Mouse (Mus musculus): ENCODE measurements around the gene Mical2. TPM values are rescaled to one million over a fixed set of nuclear protein-coding genes. Genes with fewer than 3 reads are reported as not detected.

Gene Mical2
- 140 and 146 TPM in 2 replicates for polyA plus RNA-seq (2014; fragmentation: Nextera tagmentation; extraction: Ambion mirVana)

DNA sequence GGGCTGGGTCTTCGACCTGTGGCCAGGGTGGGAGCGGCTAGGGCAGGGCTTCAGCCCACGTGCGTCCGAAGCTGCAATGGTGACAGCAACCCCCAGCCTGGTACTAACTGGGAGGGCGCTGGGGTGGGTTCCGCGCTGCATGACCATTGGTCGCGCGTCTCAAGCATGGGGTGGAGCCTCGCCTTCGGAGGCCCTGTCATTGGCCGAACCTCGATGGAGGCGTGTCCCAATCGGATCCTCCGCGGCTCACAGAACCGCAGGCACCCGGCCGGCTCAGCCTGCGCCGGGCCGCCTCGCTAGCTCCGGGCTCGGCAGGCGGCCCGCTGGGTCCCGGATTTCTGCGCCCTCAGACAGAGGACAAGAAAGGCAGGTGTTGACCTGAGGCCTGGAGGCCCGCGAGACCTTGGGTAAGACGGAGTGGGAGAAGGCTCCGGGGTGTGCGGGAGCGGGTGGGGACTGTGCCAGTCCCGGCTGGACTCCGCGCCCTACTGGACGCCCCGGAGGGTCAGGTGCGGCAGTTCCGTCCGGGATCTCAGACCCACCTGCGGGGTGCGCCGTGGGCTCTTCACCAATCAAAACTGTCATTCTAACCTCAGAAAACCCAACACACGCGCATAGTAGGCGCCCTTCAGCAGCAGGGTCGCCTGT lies at the start of gene Mical2:
TSS of gene Mical2 (plus strand) at position 242 of the 648 bp plus-strand sequence.
- 0 out of 2 replicates have a peak, but pooled peaks cover under 1% of the 10 kb centered on the region for H3K9me3 ChIP-seq (ENCODE audit: control insufficient read depth, low read length)
- H3K4me2 ChIP-seq (ENCODE audit: low read length): peak within 1 kb of the TSS; percentile 77
- ATAC-seq (ENCODE audit: insufficient number of reproducible peaks, insufficient read depth, low FRiP score, low read depth): peak; percentile 95
- WGBS: under 1% methylated on average over 53 of the region's 53 CpGs
- peaks cover 32% of the 10 kb centered on the region for H3K36me3 ChIP-seq (ENCODE audit: control insufficient read depth, insufficient read depth, low read length)
- H3K9ac ChIP-seq (ENCODE audit: low read length): peak within 1 kb of the TSS; percentile 99
- no peaks in the 10 kb centered on the region for H3K27me3 ChIP-seq (ENCODE audit: control insufficient read depth, insufficient read depth, low read length)
- H3K27ac ChIP-seq (replicated peaks in 1 of 2; ENCODE audit: control insufficient read depth in 1 of 2, insufficient read depth in 1 of 2, low read depth in 2 of 2, low read length in 2 of 2): peak within 1 kb of the TSS; percentile 78 to 93
- peak within 1 kb of the TSS; percentile 84 to 97 for H3K4me3 ChIP-seq (ENCODE audit: control insufficient read depth in 1 of 2, insufficient read depth in 1 of 2, low read depth in 1 of 2, low read length in 2 of 2)
- peaks cover 44 to 66% of the 10 kb centered on the region in 2 experiments for H3K4me1 ChIP-seq (ENCODE audit: control insufficient read depth in 2 of 2, insufficient read depth in 2 of 2, low read length in 2 of 2)

DNA sequence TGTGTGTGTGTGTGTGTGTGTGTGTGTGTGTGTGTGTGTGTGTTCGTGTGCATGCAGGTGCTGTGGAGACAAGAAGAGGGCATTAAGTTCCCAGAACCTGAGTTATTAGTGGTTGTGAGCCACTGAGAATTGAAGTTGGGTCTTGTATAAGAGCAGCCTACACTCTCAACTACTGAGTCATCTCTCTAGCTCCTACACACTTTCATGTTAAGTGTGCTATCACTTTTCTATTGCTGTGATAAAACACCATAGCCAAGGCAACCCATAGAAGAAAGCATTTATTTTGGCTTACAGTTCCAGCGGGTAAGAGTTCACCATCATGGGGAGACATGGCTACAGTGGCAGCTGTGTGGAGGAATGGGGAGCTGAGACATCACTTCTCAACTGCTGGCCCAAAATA lies 49.0 kb upstream of the Mical2 start:
- no peak overlapping the region for H3K4me3 ChIP-seq (ENCODE audit: control insufficient read depth in 1 of 2, insufficient read depth in 1 of 2, low read depth in 1 of 2, low read length in 2 of 2)
- H3K27ac ChIP-seq (replicated peaks in 1 of 2; ENCODE audit: control insufficient read depth in 1 of 2, insufficient read depth in 1 of 2, low read depth in 2 of 2, low read length in 2 of 2): no peak overlapping the region
- no peak overlapping the region for H3K4me2 ChIP-seq (ENCODE audit: low read length)
- no peak overlapping the region for H3K9ac ChIP-seq (ENCODE audit: low read length)
- H3K36me3 ChIP-seq (ENCODE audit: control insufficient read depth, insufficient read depth, low read length): no peaks in the 10 kb centered on the region
- peaks cover 3 to 5% of the 10 kb centered on the region in 2 experiments; a peak in 2 of 4 replicates for H3K4me1 ChIP-seq (ENCODE audit: control insufficient read depth in 2 of 2, insufficient read depth in 2 of 2, low read length in 2 of 2)
- 75% methylated on average over 2 of the region's 2 CpGs for WGBS
- no peak for ATAC-seq (ENCODE audit: insufficient number of reproducible peaks, insufficient read depth, low FRiP score, low read depth)
- no peaks in the 10 kb centered on the region for H3K27me3 ChIP-seq (ENCODE audit: control insufficient read depth, insufficient read depth, low read length)
- H3K9me3 ChIP-seq (ENCODE audit: control insufficient read depth, low read length): no peaks in the 10 kb centered on the region

DNA sequence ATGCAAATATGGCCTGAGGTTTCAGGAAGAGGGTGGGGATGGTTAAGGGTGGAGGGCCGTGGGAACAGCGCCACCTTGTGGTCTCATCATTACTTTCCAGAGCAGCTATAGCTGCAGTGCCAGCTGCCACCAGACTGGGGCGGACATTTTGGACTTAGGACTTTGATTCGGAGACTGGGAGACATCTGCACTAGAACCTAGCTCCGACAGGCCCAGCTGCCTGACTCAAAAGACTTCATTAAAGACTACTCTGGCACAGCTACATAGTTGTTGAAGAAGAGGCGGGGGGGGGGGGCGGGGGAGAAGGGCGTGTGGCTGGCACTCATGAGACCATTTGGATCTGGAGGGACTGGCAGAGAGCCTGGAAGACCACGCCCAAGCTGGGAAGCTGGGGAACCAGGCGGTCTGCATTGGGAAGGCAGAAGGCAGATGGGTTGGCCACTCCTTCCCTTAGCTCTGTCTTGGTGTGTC lies 45.4 kb upstream of the Mical2 start:
- peak overlapping the region in 1 of 2 experiments; percentile 15; a peak in 1 of 4 replicates for H3K4me3 ChIP-seq (ENCODE audit: control insufficient read depth in 1 of 2, insufficient read depth in 1 of 2, low read depth in 1 of 2, low read length in 2 of 2)
- 12% methylated on average over 8 of the region's 10 CpGs for WGBS
- H3K9ac ChIP-seq (ENCODE audit: low read length): peak overlapping the region; percentile 27; the same call in 1 of the 2 replicates
- no peaks in the 10 kb centered on the region for H3K36me3 ChIP-seq (ENCODE audit: control insufficient read depth, insufficient read depth, low read length)
- 0 out of 4 replicates have a peak overlapping the region, but pooled peaks of 1 of the 2 experiments have one; percentile 21 for H3K27ac ChIP-seq (replicated peaks in 1 of 2; ENCODE audit: control insufficient read depth in 1 of 2, insufficient read depth in 1 of 2, low read depth in 2 of 2, low read length in 2 of 2)
- H3K9me3 ChIP-seq (ENCODE audit: control insufficient read depth, low read length): no peaks in the 10 kb centered on the region
- peak overlapping the region; percentile 52 for H3K4me2 ChIP-seq (ENCODE audit: low read length)
- ATAC-seq (ENCODE audit: insufficient number of reproducible peaks, insufficient read depth, low FRiP score, low read depth): peak; percentile 27; the same call in 1 of the 2 replicates
- peaks cover 9 to 18% of the 10 kb centered on the region in 2 experiments; a peak in 3 of 4 replicates for H3K4me1 ChIP-seq (ENCODE audit: control insufficient read depth in 2 of 2, insufficient read depth in 2 of 2, low read length in 2 of 2)
- H3K27me3 ChIP-seq (ENCODE audit: control insufficient read depth, insufficient read depth, low read length): no peaks in the 10 kb centered on the region

DNA sequence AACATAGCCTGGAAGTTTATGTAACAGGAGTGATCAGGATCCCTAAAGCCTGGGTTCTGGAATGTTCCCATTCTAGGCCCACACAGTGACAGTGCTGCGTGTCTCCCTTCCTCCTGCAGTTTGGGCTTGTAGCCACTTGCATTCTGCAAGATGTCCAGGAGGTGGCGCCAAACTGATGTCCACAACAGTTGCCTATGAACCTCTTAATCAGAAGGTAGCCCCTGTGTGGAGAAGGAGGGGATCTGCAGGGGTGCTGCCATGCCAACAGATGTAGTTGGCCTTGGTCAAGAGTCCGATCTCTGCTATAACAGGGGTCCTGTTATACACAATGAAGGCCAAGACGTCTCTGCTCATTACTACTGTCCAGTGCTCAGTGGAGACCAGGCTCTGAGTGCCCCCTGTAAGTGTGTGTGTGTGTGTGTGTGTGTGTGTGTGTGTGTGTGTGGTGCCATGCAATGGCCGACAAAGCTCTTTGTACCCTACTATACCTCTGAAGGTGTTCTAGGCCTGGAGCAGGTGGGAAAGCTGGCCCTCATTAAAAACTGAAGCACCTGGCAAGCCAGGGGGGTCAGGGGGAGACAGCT lies 42.3 kb upstream of the Mical2 start:
- Histone ChIP-seq H3K4me3 (ENCODE audit: control insufficient read depth in 1 of 2, insufficient read depth in 1 of 2, low read depth in 1 of 2, low read length in 2 of 2) (no peak overlapping the region), H3K36me3 (ENCODE audit: control insufficient read depth, insufficient read depth, low read length) (no peaks in the 10 kb centered on the region), H3K4me1 (ENCODE audit: control insufficient read depth in 2 of 2, insufficient read depth in 2 of 2, low read length in 2 of 2) (peaks cover 19 to 27% of the 10 kb centered on the region in 2 experiments), H3K27me3 (ENCODE audit: control insufficient read depth, insufficient read depth, low read length) (no peaks in the 10 kb centered on the region), H3K27ac (replicated peaks in 1 of 2; ENCODE audit: control insufficient read depth in 1 of 2, insufficient read depth in 1 of 2, low read depth in 2 of 2, low read length in 2 of 2) (no peak overlapping the region), H3K9ac (ENCODE audit: low read length) (no peak overlapping the region), H3K9me3 (ENCODE audit: control insufficient read depth, low read length) (0 out of 2 replicates have a peak, but pooled peaks cover 4% of the 10 kb centered on the region), H3K4me2 (ENCODE audit: low read length) (no peak overlapping the region)
- WGBS: 33% methylated on average over 5 of the region's 5 CpGs
- ATAC-seq (ENCODE audit: insufficient number of reproducible peaks, insufficient read depth, low FRiP score, low read depth): peak; percentile 36; the same call in 1 of the 2 replicates

DNA sequence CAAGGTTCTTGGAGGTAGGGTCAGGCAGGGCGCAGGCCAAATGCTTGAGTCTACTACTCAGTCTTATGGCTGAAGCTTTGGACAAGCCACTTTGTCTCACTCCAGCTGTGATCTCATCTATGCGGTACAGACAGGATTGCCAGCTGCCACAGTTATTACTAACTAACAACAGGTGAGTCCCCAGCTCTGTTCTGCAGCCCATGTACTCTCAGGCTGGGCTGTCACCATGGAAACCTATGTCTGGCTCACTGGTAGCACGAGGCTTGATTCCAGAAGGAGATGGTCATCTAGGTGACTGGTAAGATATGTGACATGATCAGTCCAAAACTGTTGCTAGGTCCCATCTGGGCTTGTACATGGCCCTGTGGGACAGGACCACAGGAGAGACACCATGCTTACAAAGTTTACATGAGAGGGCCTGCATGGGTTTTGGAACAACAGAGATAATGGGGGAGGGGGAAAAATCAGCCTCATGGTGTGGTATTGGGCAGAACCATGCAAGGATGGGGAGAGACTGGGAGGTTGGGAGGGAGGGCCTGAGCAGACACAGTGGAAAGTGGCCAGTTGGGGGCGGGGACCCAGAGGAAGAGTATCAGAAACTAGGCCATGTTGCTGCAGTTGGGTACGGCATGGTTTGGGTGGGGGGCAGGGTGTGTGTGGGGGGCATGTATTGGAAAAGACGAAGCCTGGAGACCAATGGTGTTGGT lies 41.0 kb upstream of the Mical2 start:
- Histone ChIP-seq H3K4me1 (ENCODE audit: control insufficient read depth in 2 of 2, insufficient read depth in 2 of 2, low read length in 2 of 2) (peaks cover 21 to 27% of the 10 kb centered on the region in 2 experiments), H3K4me3 (ENCODE audit: control insufficient read depth in 1 of 2, insufficient read depth in 1 of 2, low read depth in 1 of 2, low read length in 2 of 2) (no peak overlapping the region), H3K4me2 (ENCODE audit: low read length) (no peak overlapping the region), H3K27me3 (ENCODE audit: control insufficient read depth, insufficient read depth, low read length) (no peaks in the 10 kb centered on the region), H3K9ac (ENCODE audit: low read length) (no peak overlapping the region), H3K9me3 (ENCODE audit: control insufficient read depth, low read length) (0 out of 2 replicates have a peak, but pooled peaks cover 4% of the 10 kb centered on the region), H3K36me3 (ENCODE audit: control insufficient read depth, insufficient read depth, low read length) (no peaks in the 10 kb centered on the region), H3K27ac (replicated peaks in 1 of 2; ENCODE audit: control insufficient read depth in 1 of 2, insufficient read depth in 1 of 2, low read depth in 2 of 2, low read length in 2 of 2) (no peak overlapping the region)
- no peak for ATAC-seq (ENCODE audit: insufficient number of reproducible peaks, insufficient read depth, low FRiP score, low read depth)
- 81% methylated on average over 6 of the region's 6 CpGs for WGBS

DNA sequence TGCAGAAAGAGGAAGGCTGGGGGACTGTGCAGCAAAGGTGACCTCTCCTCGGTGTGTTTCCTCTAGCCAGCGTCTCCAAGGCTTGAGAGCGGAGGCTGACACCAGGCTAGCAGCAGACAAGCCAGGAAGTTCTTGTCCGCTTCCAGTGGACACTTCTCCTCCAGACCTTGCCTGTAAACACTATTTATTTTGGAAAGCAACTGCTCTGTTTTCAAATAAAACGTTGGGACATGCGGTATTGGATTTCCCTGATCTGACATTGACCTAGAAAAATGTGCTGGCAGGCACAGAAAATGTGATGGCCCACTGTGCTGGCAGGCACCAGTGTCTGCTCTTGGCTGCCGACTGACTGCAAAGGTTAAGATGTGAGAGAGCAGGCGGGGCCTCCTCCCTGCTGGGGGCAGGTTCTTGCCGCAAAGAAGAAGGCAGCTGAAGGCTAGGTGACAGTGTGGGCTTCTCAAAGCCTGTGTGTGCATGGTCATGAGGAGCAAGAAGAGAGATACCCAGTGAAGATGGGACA lies 40.4 kb upstream of the Mical2 start:
- no peak overlapping the region for H3K4me3 ChIP-seq (ENCODE audit: control insufficient read depth in 1 of 2, insufficient read depth in 1 of 2, low read depth in 1 of 2, low read length in 2 of 2)
- no peaks in the 10 kb centered on the region for H3K27me3 ChIP-seq (ENCODE audit: control insufficient read depth, insufficient read depth, low read length)
- H3K36me3 ChIP-seq (ENCODE audit: control insufficient read depth, insufficient read depth, low read length): no peaks in the 10 kb centered on the region
- no peak overlapping the region for H3K27ac ChIP-seq (replicated peaks in 1 of 2; ENCODE audit: control insufficient read depth in 1 of 2, insufficient read depth in 1 of 2, low read depth in 2 of 2, low read length in 2 of 2)
- 52% methylated on average over 9 of the region's 9 CpGs for WGBS
- H3K4me2 ChIP-seq (ENCODE audit: low read length): no peak overlapping the region
- peaks cover 21 to 27% of the 10 kb centered on the region in 2 experiments for H3K4me1 ChIP-seq (ENCODE audit: control insufficient read depth in 2 of 2, insufficient read depth in 2 of 2, low read length in 2 of 2)
- H3K9me3 ChIP-seq (ENCODE audit: control insufficient read depth, low read length): 0 out of 2 replicates have a peak, but pooled peaks cover 4% of the 10 kb centered on the region
- ATAC-seq (ENCODE audit: insufficient number of reproducible peaks, insufficient read depth, low FRiP score, low read depth): no peak
- H3K9ac ChIP-seq (ENCODE audit: low read length): no peak overlapping the region

DNA sequence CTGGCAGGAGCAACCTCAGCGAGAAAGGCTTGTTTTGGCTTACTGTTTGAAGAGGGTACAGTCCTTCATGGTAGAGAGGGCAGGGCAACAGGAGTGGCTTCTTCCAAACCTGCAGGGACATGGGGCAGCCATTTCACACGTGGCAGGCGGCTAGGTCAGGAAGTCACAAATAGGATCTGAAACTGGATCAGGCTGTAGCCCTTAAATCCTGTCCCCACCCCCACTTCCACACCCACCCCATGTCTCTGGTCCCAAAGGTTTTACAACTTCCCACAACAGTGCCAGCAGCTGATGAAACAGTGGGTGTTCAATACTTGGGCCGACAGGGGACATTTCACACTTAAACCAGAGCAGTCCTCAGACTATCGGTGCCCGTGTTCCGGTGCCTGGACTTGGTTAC lies 38.8 kb upstream of the Mical2 start:
- no peak overlapping the region for H3K4me2 ChIP-seq (ENCODE audit: low read length)
- H3K27me3 ChIP-seq (ENCODE audit: control insufficient read depth, insufficient read depth, low read length): no peaks in the 10 kb centered on the region
- 78% methylated on average over 7 of the region's 7 CpGs for WGBS
- H3K27ac ChIP-seq (replicated peaks in 1 of 2; ENCODE audit: control insufficient read depth in 1 of 2, insufficient read depth in 1 of 2, low read depth in 2 of 2, low read length in 2 of 2): no peak overlapping the region
- no peaks in the 10 kb centered on the region for H3K36me3 ChIP-seq (ENCODE audit: control insufficient read depth, insufficient read depth, low read length)
- no peak overlapping the region for H3K9ac ChIP-seq (ENCODE audit: low read length)
- H3K9me3 ChIP-seq (ENCODE audit: control insufficient read depth, low read length): 0 out of 2 replicates have a peak, but pooled peaks cover 4% of the 10 kb centered on the region
- no peak overlapping the region for H3K4me3 ChIP-seq (ENCODE audit: control insufficient read depth in 1 of 2, insufficient read depth in 1 of 2, low read depth in 1 of 2, low read length in 2 of 2)
- ATAC-seq (ENCODE audit: insufficient number of reproducible peaks, insufficient read depth, low FRiP score, low read depth): no peak
- peaks cover 18 to 24% of the 10 kb centered on the region in 2 experiments for H3K4me1 ChIP-seq (ENCODE audit: control insufficient read depth in 2 of 2, insufficient read depth in 2 of 2, low read length in 2 of 2)

All from heart, embryonic 14.5 days (tissue).